Mouse (Mus musculus): ENCODE measurements around the gene Olfr1359.
"Not testable (repeated sequence)": the region's sequence is repeated elsewhere in the genome, so short reads cannot be mapped to it uniquely, and the experiment has no call there.

The Olfr1359 gene
- long read RNA-seq, experiment 1: 0 reads
- long read RNA-seq, experiment 2: 0 reads

DNA sequence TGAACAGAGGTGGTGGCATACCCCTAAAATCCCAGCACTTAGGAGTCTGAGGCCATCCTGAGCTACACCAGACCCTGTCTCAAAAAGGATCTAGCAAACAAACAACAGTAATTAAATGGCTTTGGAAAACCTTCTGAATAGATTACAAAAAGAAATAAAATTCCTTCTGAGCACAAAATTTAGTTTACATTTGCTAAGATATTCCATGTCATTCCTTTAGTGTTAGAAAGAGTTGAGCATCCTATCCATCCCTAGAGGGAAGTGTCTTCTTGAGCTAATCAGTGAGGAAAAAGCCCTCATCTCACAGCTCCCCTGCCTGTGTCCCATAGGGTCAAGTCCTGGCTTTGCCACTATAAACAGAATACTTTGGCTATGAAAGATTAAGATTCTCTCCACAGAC is at the start of gene Olfr1359:
Olfr1359 (plus strand) TSS at position 301 of the 400 bp plus-strand sequence.
- intact Hi-C loops (cut with DNase I): no loop called here

DNA sequence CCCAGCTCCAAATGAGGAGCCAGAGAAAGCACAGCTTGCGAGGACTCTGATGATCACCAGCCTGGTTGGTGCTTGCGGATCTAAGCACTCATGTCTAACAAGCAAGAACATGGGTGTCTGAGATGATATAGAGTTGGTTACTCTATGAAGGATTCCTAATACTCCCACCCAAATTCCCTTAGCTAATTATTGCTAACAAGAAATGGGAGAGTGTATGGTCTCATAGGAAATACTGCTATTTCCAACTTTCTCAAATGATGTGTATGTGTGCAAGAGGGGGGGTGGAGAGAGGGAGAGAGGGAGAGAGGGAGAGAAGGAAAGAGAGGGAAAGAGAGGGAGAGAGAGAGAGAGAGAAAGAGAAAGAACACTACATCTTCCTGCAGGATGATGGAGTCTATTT is 34.6 kb upstream of the Olfr1359 start, which contains the start of gene Olfr1361:
Olfr1361 (minus strand) TSS at position 101 of the 400 bp plus-strand sequence.
- intact Hi-C loops (cut with DNase I): no loop called here

DNA sequence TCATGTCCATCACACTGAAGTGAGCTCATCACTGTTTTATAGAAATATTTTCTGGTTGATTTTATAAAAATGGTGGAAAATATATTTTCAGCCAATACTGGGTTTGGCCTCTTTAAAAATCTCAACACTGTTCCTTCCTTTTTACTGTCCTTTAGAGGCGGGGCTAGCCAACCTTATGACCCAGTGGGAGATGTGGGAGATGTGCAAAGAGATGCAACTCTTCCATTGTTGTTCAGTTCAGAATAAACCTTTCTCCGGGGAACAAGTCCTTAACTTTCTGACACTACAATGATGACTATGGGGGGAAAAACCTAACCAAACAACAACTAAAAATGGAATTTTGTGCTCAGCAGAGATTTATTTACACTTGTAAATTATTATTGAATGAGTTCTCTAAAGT is 20.6 kb upstream of the Olfr1359 start, which contains the start of gene Olfr1360:
Olfr1360 (minus strand) TSS at position 101 of the 400 bp plus-strand sequence.
- intact Hi-C loops (cut with DNase I): no loop called here

DNA sequence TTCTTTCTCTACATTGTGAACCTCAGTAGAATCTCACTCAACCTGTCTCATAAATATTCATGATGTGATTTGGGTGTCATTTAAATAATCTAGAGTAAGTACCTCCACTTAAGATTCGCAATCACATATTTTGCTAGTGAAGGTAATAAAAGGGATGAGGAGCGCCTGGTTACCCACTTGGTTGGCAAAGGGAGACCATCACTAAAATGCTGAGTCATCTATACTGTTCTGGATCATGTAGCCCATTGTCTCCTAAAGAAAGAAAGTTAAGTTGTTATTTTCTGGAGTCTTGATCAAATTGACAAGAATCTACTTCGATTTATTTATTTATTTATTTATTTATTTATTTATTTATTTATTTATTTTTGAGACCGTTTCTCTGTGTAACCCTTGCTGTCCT is 8.8 kb downstream of the Olfr1359 start:
- intact Hi-C loops (cut with DNase I): no loop called here

DNA sequence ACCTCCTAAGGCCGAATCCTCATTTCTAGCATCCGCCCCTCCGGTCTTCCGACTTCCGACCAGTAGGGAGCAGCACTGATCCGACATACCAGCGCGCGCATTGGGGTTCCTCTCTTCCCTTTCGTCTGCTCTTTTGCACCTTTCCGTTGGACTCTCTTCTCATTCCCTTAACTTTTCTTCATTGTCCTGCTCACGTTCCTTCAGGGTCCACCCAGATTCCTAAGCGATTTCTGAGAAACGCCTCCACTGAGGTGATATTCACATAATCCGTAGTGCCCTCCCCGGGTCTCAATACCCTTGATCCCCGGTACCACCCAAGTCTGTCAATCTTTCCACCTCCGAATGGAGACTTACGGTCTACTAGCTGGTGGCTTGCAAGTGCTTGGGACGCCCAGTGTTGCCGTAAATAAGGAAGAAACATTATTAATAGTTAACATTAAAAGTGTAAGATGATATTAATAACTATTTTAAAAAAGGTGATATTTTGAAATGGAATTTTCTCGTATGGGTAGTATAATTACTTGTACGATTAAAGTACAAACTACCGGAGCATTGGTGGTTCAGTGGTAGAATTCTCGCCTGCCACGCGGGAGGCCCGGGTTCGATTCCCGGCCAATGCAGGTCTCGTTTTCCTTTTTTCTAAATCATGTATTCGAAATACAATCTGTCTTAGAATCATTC is 12.3 kb downstream of the Olfr1359 start:
- intact Hi-C loops (cut with DNase I): loop anchor here (5.0 to 10.0 kb wide), 4 partner anchors 317 to 1725 kb away; no protein-coding TSS in a partner anchor

DNA sequence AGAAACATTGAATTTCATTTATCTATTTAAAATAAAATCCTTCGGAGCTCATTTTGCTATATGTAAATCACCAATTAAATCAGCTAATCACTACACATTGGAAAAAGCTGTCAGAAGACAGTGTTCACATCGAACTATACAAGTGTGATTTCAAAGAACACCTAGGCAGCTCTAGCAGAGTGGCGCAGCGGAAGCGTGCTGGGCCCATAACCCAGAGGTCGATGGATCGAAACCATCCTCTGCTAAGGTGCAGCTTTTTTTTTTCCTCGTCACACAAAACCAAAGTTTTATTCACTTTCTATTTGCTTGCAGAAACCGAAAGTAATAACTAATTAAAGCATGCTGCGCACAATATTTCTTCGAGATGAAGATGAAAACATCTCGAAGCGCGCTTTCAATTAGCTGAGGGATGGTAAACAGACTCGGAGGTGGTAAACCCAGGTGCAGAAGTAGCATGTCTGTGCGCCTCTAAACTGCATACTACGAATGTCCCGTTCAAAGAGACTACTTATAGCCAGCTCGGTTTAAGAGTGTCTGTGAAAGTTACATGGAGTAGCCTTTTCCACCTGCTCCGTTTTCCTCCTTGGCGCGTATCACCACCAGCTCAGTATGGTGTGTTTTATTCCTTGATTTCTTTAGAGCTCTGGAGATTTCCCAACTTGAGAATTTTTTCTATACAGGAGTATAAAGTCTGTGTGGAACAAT is 13.1 kb downstream of the Olfr1359 start:
- intact Hi-C loops (cut with DNase I): loop anchor here (5.0 to 10.0 kb wide), 4 partner anchors 316 to 1724 kb away; no protein-coding TSS in a partner anchor

DNA sequence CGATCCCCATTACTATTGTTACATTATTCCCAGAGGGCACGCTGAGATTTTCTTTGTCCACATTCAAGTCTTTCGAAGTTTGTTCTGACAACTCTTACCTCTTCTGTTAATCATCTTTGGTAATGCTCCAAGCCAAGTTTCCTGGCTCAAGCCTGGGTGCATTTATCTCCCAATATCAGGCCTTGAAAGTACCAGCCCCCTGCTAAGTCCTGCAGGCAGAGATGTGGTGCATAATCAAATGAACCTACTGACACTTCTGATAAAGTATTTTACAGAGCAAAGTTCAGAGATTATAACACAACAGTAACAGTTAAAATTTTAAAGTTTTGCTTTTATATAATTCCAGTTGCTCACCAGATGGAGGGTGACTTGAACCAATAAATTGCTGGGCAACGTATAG is 13.8 kb downstream of the Olfr1359 start:
- intact Hi-C loops (cut with DNase I): loop anchor here (2.0 to 10.0 kb wide), 5 partner anchors 19 to 1723 kb away; no protein-coding TSS in a partner anchor

DNA sequence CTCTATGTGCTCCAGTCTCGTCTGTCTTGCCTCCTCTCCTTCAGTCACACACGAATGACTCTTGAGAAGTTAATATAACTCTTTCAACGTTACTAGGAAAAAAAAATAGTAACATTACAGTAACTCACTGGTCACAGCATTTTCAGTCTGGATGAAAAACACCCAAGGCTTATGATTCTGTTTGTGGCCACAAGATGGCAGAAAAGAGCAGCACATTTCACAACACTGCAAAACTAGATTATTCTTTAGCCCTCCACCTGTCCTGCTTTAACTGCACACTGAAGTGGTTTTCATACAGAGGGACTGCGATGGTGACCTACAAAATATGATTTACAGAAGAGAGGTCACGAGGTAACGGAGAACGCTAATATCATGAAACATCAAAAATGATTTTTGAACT is 16.8 kb downstream of the Olfr1359 start:
- intact Hi-C loops (cut with DNase I): loop anchor here (5.0 to 10.0 kb wide), 4 partner anchors 313 to 1720 kb away; no protein-coding TSS in a partner anchor

DNA sequence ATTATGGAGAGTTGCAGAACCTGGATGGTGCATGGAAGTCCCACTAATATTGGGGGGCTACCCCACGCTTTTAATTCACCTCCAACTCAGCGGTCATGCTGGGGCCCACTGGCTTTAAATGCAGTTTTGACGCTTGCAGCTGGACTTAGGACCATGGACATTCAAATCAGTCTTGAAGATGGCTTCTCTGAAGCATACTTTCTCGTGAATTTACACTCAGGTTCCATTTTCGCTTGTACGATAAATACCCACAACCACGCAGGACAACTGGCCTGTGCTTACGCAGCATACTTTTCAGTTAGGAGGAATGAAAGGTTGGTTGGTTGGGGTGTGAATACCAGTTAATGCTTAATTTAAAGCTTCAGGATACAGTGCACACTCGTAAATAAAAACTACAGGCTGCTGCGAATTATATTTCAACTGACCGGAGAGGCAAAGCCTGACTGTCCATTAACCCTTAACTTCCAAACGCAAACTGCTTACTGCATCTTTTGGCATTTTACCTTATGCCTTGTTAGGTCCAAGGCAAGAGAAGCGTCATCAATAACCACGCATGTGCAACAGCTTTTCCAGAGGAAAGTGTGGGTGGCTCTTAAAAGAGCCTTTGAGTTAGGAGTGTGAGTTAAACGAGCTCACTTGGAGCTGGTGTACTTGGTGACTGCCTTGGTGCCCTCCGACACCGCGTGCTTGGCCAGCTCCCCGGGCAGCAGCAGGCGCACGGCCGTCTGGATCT is 17.4 kb downstream of the Olfr1359 start:
- intact Hi-C loops (cut with DNase I): loop anchor here (10.0 kb wide), 1 partner anchor 1720 kb away; no protein-coding TSS in a partner anchor

DNA sequence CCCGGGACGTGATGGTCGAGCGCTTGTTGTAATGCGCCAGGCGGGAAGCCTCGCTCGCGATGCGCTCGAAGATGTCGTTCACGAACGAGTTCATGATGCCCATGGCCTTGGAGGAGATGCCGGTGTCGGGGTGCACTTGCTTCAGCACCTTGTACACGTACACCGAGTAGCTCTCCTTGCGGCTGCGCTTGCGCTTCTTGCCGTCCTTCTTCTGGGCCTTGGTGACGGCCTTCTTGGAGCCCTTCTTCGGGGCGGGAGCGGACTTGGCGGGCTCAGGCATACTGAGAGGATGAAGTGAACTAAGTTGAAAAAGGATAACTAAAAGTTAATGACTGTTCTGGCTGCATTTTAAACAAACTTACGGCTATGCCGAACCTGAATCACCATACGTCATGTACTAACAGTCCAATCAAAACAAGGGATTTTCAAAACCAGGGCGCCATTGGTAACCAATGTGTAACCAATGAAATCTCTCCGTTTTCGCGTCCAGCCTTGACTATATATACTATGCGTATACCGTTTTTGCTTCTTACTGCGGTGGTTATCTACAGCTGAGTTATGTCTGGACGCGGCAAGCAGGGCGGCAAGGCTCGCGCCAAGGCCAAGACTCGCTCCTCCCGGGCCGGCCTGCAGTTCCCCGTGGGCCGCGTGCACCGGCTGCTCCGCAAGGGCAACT is 18.1 kb downstream of the Olfr1359 start, which contains the start of the genes Hist1h2bl and Hist1h2ai:
Hist1h2bl (minus strand) TSS at position 280 of the 676 bp plus-strand sequence.
Hist1h2ai (plus strand) TSS at position 559 of the 676 bp plus-strand sequence.
- intact Hi-C loops (cut with DNase I): loop anchor here (10.0 kb wide), 1 partner anchor 1719 kb away; no protein-coding TSS in a partner anchor

DNA sequence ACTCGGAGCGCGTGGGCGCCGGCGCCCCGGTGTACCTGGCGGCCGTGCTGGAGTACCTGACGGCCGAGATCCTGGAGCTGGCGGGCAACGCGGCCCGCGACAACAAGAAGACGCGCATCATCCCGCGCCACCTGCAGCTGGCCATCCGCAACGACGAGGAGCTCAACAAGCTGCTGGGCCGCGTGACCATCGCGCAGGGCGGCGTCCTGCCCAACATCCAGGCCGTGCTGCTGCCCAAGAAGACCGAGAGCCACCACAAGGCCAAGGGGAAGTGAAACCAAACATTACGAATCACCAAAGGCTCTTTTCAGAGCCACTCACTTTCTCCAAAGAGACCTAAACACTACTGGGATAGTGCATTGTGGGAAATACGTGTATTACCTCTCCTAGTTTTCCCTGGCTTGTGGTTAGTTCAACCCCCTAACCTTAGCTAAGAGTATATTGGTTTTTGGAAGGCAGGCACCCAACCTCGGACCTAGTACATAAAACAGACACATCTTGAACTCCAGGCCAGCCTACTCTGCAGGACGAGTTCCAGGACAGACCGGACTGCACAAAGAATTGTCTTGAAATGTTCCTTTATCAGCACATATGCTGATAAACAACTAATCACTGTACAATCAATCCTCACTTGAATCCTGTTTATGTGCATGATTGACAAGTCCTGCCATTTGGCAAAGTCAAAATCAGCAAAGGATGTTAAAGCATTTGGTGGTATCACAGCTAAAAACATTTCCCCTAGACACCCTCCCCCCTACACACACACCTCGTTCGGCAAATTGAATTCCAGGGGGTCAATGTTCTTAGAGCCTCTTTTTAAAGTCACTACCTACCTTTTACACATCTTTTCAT is 18.9 kb downstream of the Olfr1359 start:
- intact Hi-C loops (cut with DNase I): loop anchor here (10.0 kb wide), 1 partner anchor 1718 kb away; no protein-coding TSS in a partner anchor

DNA sequence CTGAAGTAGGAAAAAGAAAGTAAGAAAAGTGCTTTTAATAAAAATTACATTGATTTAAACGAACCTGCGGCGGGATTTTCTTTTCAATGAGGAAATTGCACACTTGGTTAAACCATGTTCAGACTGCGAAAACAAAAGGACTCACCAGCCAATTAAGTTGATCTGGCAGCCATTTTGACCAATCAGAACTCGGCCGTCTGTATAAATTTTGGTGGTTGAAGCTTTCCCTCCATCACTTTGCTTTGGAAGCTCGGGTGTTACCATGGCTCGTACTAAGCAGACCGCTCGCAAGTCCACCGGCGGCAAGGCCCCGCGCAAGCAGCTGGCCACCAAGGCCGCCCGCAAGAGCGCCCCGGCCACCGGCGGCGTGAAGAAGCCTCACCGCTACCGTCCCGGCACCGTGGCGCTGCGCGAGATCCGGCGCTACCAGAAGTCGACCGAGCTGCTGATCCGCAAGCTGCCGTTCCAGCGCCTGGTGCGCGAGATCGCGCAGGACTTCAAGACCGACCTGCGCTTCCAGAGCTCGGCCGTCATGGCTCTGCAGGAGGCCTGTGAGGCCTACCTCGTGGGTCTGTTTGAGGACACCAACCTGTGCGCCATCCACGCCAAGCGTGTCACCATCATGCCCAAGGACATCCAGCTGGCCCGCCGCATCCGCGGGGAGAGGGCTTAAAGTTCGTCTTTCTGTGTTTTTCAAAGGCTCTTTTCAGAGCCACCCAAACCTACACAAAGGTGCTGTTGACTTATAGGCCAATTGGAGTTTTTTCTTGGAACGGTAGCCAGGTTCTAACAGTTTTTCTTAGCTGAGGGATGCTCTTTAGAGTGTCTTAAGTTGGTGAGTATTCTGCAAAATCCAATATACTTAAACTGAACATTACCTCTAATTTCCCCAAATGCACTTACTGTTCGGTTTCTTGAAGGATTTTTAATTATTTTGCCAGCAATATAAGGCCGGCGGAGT is 19.8 kb downstream of the Olfr1359 start, which contains the start of gene Hist1h3h:
Hist1h3h (plus strand) TSS at position 263 of the 961 bp plus-strand sequence.
- intact Hi-C loops (cut with DNase I): loop anchor here (10.0 kb wide), 1 partner anchor 1717 kb away; no protein-coding TSS in a partner anchor

DNA sequence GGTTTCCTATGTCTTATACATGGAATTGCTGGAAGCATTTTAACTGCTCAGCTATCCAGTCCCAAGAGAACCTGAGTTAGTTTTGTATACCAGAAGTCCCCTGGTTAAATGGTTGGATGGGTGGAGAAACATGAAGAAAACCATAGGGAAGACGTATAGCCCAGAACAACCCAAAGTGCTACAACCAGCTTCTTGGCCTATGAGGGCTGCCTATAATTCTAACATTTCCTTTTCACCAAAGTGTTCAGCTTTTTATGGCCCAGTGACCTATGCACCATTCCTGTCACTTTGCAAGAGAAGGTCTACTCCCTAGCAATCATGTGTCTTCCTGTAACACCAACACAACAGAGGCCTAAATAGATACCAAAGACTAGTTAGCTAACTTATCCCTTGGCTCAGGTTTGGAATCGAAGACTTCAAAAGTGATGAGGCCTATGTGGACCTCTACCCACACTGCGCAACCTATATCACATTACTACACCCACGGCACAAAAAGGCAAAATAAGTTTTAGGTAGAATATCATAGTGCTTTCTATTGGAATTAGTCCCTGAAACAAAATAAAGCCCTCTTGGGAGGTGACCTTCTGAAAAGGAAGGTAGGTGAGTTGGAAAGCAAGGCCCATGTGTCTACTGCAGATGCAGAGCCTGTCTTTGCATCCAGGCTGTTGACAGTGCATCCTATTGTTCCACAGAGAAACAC is 20.6 kb downstream of the Olfr1359 start:
- intact Hi-C loops (cut with DNase I): loop anchor here (10.0 kb wide), 1 partner anchor 1716 kb away; no protein-coding TSS in a partner anchor

DNA sequence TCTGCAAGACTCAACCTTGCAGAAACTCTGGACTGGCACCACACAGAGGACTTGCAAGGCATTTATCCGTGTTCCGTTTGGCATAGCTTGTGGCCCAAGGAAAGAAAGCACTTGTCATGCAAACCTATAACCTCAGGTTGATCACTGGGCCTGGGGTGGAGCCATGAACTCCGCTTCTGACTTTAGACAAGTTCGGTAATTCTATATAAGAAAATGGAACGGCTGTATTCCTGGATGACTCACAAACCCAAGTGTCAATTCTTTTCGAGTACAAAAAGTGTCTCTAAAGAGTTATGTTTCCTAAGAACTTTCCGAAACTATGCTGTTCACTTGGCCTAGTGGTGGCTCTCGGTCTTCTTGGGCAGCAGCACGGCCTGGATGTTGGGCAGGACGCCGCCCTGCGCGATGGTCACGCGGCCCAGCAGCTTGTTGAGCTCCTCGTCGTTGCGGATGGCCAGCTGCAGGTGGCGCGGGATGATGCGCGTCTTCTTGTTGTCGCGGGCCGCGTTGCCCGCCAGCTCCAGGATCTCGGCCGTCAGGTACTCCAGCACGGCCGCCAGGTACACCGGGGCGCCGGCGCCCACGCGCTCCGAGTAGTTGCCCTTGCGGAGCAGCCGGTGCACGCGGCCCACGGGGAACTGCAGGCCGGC is 23.3 kb downstream of the Olfr1359 start:
- intact Hi-C loops (cut with DNase I): not testable (repeated sequence)

DNA sequence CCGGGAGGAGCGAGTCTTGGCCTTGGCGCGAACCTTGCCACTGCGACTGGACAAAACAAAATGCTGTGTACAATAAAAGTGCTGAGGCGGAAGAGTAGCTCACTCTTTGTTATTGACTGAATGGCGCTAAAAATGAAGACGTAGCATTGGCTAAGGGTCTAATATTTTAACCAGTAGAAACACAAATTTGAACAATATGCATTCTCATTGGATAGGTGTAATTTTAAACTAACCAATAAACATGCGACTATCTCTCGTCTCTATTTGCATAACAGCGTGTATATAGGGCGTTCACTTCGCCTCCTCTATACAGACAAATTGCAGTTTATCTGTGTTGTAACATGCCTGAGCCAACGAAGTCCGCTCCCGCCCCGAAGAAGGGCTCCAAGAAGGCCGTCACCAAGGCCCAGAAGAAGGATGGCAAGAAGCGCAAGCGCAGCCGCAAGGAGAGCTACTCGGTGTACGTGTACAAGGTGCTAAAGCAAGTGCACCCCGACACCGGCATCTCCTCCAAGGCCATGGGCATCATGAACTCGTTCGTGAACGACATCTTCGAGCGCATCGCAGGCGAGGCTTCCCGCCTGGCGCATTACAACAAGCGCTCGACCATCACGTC is 24.0 kb downstream of the Olfr1359 start, which contains the start of gene Hist1h2bm:
Hist1h2bm (plus strand) TSS at position 288 of the 616 bp plus-strand sequence.
- intact Hi-C loops (cut with DNase I): not testable (repeated sequence)

DNA sequence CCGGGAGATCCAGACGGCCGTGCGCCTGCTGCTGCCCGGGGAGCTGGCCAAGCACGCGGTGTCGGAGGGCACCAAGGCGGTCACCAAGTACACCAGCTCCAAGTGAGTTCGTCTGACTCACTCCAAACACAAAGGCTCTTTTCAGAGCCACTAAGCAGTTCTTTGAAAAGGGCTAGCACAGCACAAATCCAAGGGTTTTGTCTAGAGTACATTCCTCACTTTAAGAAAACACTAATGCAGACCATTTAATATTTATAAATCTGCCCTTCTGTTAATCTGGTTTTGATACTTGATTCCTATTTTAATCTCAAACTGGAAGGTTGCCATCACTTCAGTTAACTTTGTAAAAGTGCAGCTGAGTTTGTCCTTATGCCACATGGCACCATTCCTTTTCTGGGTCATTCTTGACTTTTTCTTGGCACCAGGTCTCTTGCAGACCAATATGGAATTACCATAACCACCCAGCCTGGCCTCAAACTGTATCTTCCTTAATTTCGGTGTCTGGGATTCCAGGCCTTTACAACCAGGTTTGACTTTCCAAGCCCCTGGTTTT is 24.5 kb downstream of the Olfr1359 start:
- intact Hi-C loops (cut with DNase I): no loop called here
